ENCODE assay signal across 8 mouse cellular contexts in the genomic region with DNA sequence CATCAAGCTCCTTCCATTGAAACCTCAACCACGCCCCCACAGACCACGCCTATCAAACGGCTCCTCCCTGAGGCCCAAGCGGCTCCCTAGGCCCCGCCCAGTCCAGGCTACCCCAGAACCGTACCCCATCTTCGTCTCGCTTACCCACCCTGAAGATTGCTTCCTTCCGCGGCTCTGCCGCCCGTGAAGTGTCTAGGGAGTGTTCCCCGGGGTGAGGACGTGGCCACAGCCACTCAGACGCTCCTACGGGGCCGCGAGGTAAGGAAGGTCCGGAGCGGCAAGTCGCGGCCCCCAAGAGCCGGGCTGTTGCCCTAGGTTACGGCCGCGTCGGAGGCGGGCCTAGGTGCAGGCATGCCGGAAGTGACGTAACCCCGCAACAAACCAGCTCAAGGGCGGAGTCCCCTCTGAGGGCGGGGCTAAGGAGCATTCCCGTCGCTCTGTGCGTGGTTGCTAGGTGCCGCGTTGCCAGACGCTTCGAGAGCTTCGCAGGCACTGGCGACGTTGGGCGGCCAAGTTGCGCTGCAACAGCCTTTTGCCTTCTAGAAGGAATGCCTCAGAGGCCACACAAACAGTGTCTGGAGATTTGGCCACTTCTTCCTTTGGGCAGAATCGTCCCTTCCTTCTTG. TPM values are rescaled to one million over a fixed set of nuclear protein-coding genes. Genes with fewer than 3 reads are reported as not detected.
DNase-seq lines count a peak whose midpoint lies in the region; ATAC-seq lines count a peak whose summit lies in the region.

1700030J22Rik (minus strand) TSS at position 329 of the 626 bp plus-strand sequence.

- ATAC-seq in megakaryocyte progenitor cell, adult 5-6 weeks (replicated peaks; ENCODE audit: poor library complexity): peak; percentile 89

- DNase-seq in adipocyte (ENCODE audit: low spot score): peak; percentile 100
- peak; percentile 99 for DNase-seq in embryo, embryonic 10 days (ENCODE audit: low spot score)
- DNase-seq in gastrocnemius, postnatal 10 days: peak; percentile 97
- peak; percentile 99 for DNase-seq in induced T-regulatory cell, adult 2 months (ENCODE audit: low read depth)
- peak; percentile 95 to 98 for DNase-seq in left cerebral cortex, adult 9 months (ENCODE audit: low spot score in 2 of 2)
- DNase-seq in right cerebral cortex, postnatal 14 days: peak; percentile 97
- peak; percentile 98 to 99 for DNase-seq in urinary bladder, postnatal 36 days (ENCODE audit: low spot score in 2 of 2)

RNA-seq across cellular contexts. Expression of gene 1700030J22Rik, which starts in this region (rescaled TPM):
- total RNA-seq in gastrocnemius, postnatal 10 days (2021): under 1 TPM; 0.14 to 0.23 TPM
- not detected in 2 replicates for total RNA-seq in megakaryocyte progenitor cell, adult 5-6 weeks (2015)
- total RNA-seq in megakaryocyte progenitor cell, adult 5-6 weeks (2017): 0.24 TPM in 1 of 2 replicates, not detected in the other

Comparison
In these comparisons a context has a peak if more than half of its experiments do, and no peak if none do; other contexts are left out.
1. Peak in every context shown above with its lines: DNase-seq and ATAC-seq.
2. Peak in DNase-seq in gastrocnemius, postnatal 10 days; RNA of the gene not detected or under 1 TPM.
3. Peak in ATAC-seq in megakaryocyte progenitor cell, adult 5-6 weeks; RNA of the gene not detected or under 1 TPM.